Mouse (Mus musculus) olfactory bulb, adult 2 months (tissue): ENCODE measurements around the gene Olfr676. TPM values are rescaled to one million over a fixed set of nuclear protein-coding genes. Genes with fewer than 3 reads are reported as not detected.
"Not testable (repeated sequence)": the region's sequence is repeated elsewhere in the genome, so short reads cannot be mapped to it uniquely, and the experiment has no call there.

Experiments used
- H3K27ac ChIP-seq: fragments of 200-500 bp; 2 replicates; pipeline ENCODE4 v1.5.1; 2012; ENCODE audit warnings: low read depth, low read length; ENCODE audit not compliant: insufficient read depth
- H3K4me1 ChIP-seq: fragments of 200-500 bp; 2 replicates; pipeline ENCODE4 v1.6.1; 2012; ENCODE audit warnings: low read length; ENCODE audit not compliant: control insufficient read depth, insufficient read depth
- H3K4me3 ChIP-seq: fragments of 200-500 bp; 2 replicates; pipeline ENCODE4 v1.5.1; 2012; ENCODE audit warnings: mild to moderate bottlenecking, low read depth, low read length, moderate library complexity; ENCODE audit not compliant: insufficient read depth
- CTCF ChIP-seq: fragments of 200-500 bp; IDR thresholded peaks from 2 replicates; pipeline ENCODE4 v1.5.1; 2012; ENCODE audit warnings: low read depth, mild to moderate bottlenecking, low read length, moderate library complexity; ENCODE audit not compliant: insufficient read depth
- POLR2A ChIP-seq: fragments of 200-500 bp; IDR thresholded peaks from 2 replicates; pipeline ENCODE4 v1.6.1; 2012; ENCODE audit warnings: mild to moderate bottlenecking, low read depth, low read length, moderate library complexity; ENCODE audit not compliant: insufficient read depth
- WGBS: fragments of 180-500 bp; shearing (Covaris S2); methylation state at CpG from one replicate; pipeline ENCODE4 v1.1.7; 2018; 5-methylcytosine and 5-hydroxymethylcytosine counted together
- polyA plus RNA-seq: library from polyadenylated mRNA; stranded (reverse); fragments of >200 nt; gene quantifications from 2 replicates; pipeline ENCODE4 v1.2.4, GENCODE M21; 2012; ENCODE audit warnings: low replicate concordance; ENCODE audit not compliant: missing spikeins, insufficient read depth, insufficient read length

Olfr676 gene
- not detected in 2 replicates for polyA plus RNA-seq

DNA sequence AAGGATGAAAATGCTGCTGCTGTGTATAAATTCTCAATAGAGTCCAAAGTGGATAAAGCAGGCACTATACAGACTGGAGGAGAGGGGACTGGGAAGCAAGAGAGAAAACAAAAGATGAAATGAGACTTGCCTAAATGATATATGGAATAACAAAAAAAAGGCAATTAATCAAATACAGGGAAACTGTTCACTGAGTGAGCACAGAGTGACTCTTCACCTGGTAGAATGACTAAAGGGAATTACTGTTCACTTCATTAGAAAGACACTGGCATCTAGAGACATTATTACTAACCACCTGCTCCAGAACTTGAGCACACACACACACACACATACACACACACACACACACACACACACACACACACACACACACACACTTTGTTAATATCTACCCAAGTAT, at the start of gene Olfr676:
Olfr676 (plus strand) TSS at position 301 of the 400 bp plus-strand sequence.
- Histone ChIP-seq H3K4me3 (no peak within 1 kb of the TSS), H3K27ac (no peak within 1 kb of the TSS), H3K4me1 (no peaks in the 10 kb centered on the region)
- no peak for TF ChIP-seq POLR2A
- no peak for TF ChIP-seq CTCF

DNA sequence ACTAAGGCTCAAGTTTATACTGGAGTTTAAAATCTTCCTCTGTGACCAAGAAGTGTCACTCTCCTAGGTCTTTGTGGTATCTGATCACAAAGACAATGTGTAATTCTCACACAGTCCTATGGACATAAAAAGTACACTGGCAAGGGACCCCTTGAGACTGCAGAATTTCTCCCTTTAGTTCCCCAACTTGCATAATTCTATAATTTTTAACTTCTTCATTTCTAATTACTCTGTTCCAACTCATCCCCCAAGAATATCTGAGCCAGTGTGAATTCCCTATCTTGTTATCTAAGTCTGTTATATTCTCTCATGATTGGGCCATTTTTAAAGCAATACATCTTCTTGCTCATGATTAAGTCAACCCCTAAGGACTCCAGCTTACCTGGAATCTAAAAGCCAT, 30.6 kb upstream of the Olfr676 start, which contains the start of gene Olfr672:
Olfr672 (minus strand) TSS at position 101 of the 400 bp plus-strand sequence.
- TF ChIP-seq CTCF (no peak), POLR2A (no peak)
- Histone ChIP-seq H3K4me3 (no peak within 1 kb of the TSS), H3K4me1 (no peaks in the 10 kb centered on the region), H3K27ac (no peak within 1 kb of the TSS)

DNA sequence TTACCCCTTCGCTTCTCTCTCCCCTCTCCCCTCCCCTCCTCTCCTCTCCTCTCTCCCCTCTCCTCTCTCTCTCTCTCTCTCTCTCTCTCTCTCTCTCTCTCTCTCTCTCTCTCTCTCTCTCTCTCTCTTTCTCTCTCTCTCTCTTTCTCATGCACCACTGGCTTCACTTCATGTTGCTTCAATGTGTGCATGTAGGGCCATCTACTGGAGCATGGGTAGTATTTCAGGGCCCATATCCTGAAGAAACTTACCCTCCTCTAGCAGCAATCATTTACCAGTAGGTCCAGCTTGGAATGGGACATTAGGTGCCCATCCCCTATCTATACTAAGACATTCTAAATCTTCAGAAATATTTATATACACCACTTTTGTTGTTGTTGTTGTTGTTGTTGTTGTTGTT, 10.0 kb upstream of the Olfr676 start:
- Histone ChIP-seq H3K27ac (no peak overlapping the region), H3K4me1 (no peaks in the 10 kb centered on the region), H3K4me3 (no peak overlapping the region)
- TF ChIP-seq CTCF (no peak), POLR2A (no peak)
- WGBS = 67% methylated on average over 1 of the region's 1 CpGs

DNA sequence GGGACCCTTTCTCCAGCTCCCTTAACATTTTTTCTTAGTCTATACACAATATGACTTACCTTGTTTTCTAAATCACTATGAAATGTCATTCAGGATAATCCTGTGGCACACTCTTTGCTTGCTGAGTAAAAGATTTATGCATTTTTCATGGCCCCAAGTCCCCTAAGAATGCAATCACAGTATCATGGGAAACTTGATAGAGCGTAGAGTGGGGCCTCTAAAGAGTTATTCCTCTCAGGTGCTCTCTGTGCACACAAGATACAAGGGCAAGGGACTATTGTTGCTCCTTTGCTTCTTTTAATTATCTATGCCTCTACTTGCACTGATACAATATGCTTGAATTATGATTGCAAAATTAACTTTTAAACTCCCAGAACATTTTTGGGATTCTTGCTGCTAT, 4.1 kb upstream of the Olfr676 start, which contains the start of gene Olfr675:
Olfr675 (minus strand) TSS at position 101 of the 400 bp plus-strand sequence.
- Histone ChIP-seq H3K4me3 (no peak within 1 kb of the TSS), H3K4me1 (no peaks in the 10 kb centered on the region), H3K27ac (no peak within 1 kb of the TSS)
- 80% methylated on average over 1 of the region's 1 CpGs for WGBS
- TF ChIP-seq CTCF = no peak
- TF ChIP-seq POLR2A = no peak

DNA sequence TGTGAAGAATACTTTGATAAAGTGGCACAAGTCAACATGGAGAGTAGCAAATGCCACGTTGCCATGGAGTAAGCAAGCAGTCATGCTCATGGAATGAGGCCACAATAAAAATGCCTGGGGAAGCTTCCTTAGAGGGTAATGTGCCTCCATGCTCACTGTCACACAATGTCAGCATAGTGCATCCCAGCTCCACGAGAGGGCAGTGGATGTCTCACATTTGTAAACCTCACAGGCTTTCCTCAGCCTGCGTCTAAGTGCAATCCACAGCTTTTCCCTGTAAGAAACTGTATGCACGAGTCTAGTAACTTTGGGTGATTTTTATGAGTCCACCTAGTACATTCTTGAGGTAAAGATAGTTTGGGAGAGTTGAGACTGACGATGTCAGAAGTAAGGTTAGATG, 1.3 kb downstream of the Olfr676 start:
- WGBS = 58% methylated on average over 5 of the region's 5 CpGs
- not testable (repeated sequence) for H3K4me3 ChIP-seq, H3K4me1 ChIP-seq, H3K27ac ChIP-seq

DNA sequence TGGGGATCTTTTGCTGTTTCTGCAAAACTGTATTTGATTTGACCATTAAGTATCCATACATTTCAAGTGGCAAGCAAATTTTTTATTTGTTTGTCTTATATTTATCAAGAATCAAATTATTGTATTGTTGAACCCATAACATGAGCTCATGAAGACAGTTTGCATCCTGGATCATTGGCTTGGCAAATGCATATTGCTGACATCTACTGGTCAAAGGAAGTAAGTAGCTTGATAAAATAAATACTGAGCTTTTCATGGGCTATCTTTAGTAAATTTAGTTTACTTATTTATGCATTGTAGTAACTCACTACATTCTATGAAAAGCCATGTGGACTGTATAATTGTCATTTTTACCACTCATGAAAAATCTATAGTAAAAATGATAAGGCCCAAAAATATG, 26.5 kb downstream of the Olfr676 start:
- Histone ChIP-seq H3K27ac (no peak overlapping the region), H3K4me3 (no peak overlapping the region), H3K4me1 (no peaks in the 10 kb centered on the region)
- no peak for TF ChIP-seq CTCF
- no peak for TF ChIP-seq POLR2A

DNA sequence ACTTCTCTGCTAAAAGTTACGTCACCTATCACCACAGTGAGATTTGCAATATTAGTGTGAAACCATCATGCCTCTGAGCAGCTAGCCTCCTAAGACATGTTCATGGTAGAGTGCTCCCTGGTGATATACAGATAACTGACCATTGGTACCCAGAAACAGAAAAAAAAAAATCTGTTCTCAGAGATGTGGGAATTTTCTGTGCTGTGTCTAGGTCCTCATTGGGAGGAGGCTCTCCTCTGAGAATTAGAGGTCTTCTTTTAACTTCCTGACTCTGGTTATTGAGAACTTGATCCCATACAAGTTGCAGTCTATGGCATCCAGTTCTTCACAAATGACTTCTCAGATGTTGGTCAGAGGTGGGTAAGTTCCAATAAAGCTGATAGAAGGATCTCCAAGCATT, 31.7 kb downstream of the Olfr676 start, which contains the start of gene Olfr678:
Olfr678 (plus strand) TSS at position 301 of the 400 bp plus-strand sequence.
- H3K4me1 ChIP-seq = no peaks in the 10 kb centered on the region
- no peak within 1 kb of the TSS for H3K4me3 ChIP-seq
- no peak for TF ChIP-seq POLR2A
- no peak for TF ChIP-seq CTCF
- no peak within 1 kb of the TSS for H3K27ac ChIP-seq
- WGBS = 88% methylated on average over 1 of the region's 1 CpGs

DNA sequence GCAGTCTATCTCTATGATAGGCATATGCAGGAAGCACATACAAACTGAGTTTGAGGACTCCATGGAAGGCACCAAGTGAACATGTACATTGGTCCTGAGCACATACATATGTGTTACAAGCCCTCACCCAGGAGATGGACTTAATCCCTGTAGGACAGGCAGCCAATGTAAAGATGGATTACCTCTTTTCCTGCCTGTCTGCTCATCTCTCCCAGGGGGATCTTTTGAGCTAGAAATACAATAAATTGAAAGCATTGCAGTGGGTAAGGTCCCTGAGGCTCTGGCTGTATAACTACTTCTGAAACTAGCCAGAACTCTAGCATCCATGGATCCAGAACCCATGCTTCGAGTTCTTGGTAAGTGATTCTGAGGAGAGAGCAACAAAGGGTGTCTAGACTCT, 48.4 kb downstream of the Olfr676 start, which contains the start of gene Olfr679:
Olfr679 (plus strand) TSS at position 301 of the 400 bp plus-strand sequence.
- 56% methylated on average over 1 of the region's 1 CpGs for WGBS
- no peak within 1 kb of the TSS for H3K27ac ChIP-seq
- H3K4me3 ChIP-seq = no peak within 1 kb of the TSS
- no peaks in the 10 kb centered on the region for H3K4me1 ChIP-seq
- TF ChIP-seq POLR2A (no peak), CTCF (no peak)

Other genes starting within 250 kb of the Olfr676 start
- not detected in 2 replicates for gene Usp17lb, start 190.1 kb upstream of the Olfr676 start, polyA plus RNA-seq
- gene Usp17la, start 175.7 kb upstream of the Olfr676 start, polyA plus RNA-seq = not detected in 2 replicates
- not detected in 2 replicates for gene Olfr665, start 154.7 kb upstream of the Olfr676 start, polyA plus RNA-seq
- not detected in 2 replicates for gene Olfr666, start 136.7 kb upstream of the Olfr676 start, polyA plus RNA-seq
- not detected in 2 replicates for gene Olfr667, start 111.2 kb upstream of the Olfr676 start, polyA plus RNA-seq
- not detected in 2 replicates for gene Olfr668, start 104.6 kb upstream of the Olfr676 start, polyA plus RNA-seq
- not detected in 2 replicates for gene Olfr669, start 98.5 kb upstream of the Olfr676 start, polyA plus RNA-seq
- not detected in 2 replicates for gene Olfr670, start 70.1 kb upstream of the Olfr676 start, polyA plus RNA-seq
- gene Olfr671, start 53.6 kb upstream of the Olfr676 start, polyA plus RNA-seq = not detected in 2 replicates
- gene Olfr672, start 30.7 kb upstream of the Olfr676 start, polyA plus RNA-seq = not detected in 2 replicates
- not detected in 2 replicates for gene Olfr675, start 4.2 kb upstream of the Olfr676 start, polyA plus RNA-seq
- gene Olfr677, start 18.7 kb downstream of the Olfr676 start, polyA plus RNA-seq = not detected in 2 replicates
- gene Olfr678, start 31.8 kb downstream of the Olfr676 start, polyA plus RNA-seq = not detected in 2 replicates
- gene Olfr679, start 48.5 kb downstream of the Olfr676 start, polyA plus RNA-seq = not detected in 2 replicates
- gene Olfr680-ps1, start 60.1 kb downstream of the Olfr676 start, polyA plus RNA-seq = not detected in 2 replicates
- not detected in 2 replicates for gene Olfr681, start 84.1 kb downstream of the Olfr676 start, polyA plus RNA-seq
- gene Olfr683, start 114.3 kb downstream of the Olfr676 start, polyA plus RNA-seq = not detected in 2 replicates
- gene Olfr684, start 131.0 kb downstream of the Olfr676 start, polyA plus RNA-seq = not detected in 2 replicates
- not detected in 2 replicates for gene Olfr685, start 153.3 kb downstream of the Olfr676 start, polyA plus RNA-seq
- not detected in 2 replicates for gene Olfr686, start 174.8 kb downstream of the Olfr676 start, polyA plus RNA-seq